Mouse (Mus musculus): Measurements from ENCODE around the gene Zfand6.

Gene Zfand6

GRCm38 (mm10) chr7:84689251-84690100, at the start of gene Zfand6:
Gene Zfand6, minus strand, starts transcription at chr7:84689959.
- DNase-seq (ENCODE audit: low read depth, low spot score): peak; percentile 97

GRCm38 (mm10) chr7:84736803-84737202, 47.0 kb upstream of the Zfand6 start:
- DNase-seq (ENCODE audit: low read depth, low spot score): no peak

DNA sequence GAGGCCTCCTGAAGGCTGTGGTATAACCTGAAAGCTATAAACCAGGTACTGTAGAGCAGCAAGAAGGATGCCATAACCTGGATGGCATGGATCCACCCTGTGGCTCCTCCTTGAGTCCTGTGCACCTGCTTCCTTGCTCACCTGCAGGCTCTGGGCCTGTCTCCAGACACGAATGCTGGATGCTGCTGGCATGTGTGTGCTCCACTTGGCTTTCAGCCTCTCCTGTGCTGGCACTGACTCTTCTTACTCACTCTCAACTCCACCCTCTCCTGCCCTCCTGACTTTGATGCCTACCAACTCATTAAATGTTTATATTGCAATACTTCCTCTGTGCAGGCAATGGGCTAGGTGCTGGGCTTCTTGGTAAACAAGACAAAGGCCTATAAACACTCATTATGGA, 43.3 kb upstream of the Zfand6 start:
- DNase-seq (ENCODE audit: low read depth, low spot score): no peak

DNA sequence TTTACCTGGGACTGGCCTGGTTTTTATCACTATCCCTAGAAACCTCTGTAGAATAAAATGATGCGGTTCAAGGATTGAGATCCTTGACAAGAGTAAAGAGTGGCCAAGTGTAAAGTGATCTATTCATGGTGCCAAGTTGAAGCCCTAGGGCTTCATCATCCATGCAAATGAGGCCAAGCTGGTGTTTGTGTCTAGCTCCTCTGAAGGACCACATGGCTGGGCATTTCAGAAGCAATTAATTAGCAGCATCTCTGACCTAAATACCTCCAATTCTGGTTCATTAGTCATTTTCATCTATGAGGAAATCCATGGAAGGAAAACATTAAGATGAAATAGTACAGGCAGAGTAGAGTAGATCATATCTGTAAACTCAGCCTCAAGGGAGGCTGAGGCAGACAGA, 42.3 kb upstream of the Zfand6 start:
- DNase-seq (ENCODE audit: low read depth, low spot score): no peak

DNA sequence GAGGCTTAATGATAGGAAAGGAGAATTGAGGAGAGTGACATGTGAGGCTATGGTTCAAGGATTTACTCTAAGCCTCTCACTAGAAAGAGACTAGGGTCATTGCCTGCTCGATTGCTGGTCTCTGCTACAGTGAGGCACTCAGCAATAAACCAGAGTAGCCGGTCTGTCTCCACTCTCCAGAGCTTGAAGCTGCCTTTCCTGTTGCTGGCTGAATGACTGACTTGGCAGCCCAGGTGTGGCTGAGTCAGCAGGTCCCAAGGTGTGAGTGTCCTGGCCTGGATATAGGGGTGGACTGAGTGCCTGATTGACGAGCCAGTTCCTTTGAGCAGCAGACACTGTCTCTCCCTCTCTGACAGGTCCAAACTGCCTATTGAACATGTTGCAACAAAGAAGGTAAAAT, 41.3 kb upstream of the Zfand6 start:
- no peak for DNase-seq (ENCODE audit: low read depth, low spot score)

DNA sequence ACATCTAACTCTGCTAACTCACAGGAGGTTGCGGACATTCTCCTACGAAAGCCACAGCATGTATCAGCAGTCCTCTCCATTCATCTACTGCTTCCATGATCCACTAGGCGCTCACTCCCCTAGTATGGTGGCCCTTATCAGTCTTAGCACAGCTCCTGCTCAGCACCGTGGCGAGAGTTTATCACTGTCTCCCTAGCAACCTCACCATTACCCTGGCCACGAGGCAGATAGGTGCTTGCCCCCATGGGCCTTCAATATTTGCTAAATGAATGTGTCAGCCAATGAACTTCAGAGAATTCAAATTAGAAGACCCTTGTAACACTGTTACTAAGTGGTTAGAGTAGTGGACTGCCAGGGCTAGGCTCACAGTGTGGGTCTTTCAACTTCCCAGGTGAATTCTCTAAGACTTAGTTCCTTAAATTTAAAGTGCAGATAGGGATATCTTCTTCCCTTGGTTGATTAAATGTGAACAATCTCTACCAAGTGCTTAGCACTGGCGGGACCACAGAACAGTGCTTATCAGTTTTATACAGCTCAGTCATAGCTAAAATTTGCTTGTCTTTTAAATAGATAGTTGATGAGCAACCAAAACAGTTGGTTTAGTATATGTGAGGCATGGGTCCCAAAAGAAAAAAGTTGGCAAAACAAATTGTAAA, 33.2 kb upstream of the Zfand6 start:
- no peak for DNase-seq (ENCODE audit: low read depth, low spot score)

DNA sequence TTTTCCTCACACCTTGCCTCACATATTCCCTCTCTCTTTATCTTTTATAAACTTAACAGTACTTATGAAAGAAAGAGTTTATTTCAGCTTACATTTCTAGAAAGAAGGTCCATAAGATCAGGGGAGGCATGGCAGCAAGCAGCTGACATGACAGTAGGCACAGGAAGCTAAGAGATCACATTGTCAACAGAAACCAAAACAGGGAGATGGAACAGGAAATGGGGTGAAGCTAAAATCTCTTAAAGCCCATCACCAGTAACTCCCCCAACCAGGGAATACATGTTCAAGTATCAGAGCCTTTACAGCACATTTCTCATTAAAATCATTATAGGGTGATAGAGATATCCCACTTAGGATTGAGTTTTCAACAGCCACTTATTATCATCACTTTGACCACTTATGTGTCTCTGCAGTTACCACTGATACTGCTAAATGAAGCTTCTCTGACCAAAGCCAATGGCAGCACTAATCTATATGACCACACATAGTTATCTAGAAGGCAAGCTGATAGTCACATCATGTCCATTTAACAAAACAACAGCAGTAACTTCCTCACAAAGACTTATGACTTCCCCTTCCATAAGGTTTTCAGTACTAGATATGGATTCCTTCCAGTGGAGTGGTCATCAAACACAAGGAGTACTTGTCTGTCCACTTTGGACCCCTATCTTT, 20.7 kb upstream of the Zfand6 start:
- DNase-seq (ENCODE audit: low read depth, low spot score): no peak

GRCm38 (mm10) chr7:84706877-84707276, 17.1 kb upstream of the Zfand6 start:
- DNase-seq (ENCODE audit: low read depth, low spot score): peak; percentile 21

- no peak for DNase-seq (ENCODE audit: low read depth, low spot score)
Measured at GRCm38 (mm10) chr7:84690101-84690509, 346 bp upstream of the Zfand6 start.

GRCm38 (mm10) chr7:84687653-84688580, 1.8 kb downstream of the Zfand6 start:
- DNase-seq (ENCODE audit: low read depth, low spot score): peak; percentile 57

DNA sequence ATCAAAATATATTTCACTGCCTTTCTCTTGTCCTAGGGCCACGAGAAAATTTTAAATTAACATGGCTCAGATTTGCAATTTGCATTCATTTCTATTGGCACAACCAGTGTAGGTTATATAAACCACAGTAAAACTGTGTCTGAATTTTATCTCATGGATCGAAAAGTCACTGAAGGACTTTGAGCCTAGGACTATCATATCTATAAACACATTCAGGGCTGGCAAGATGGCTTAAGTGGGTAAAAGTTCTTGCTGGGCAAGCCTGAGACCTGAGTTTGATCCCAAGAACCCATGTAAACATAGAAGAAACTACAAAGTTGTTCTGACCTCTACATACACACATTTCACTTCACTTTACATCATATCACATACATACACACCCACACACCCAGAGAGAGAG, 3.4 kb downstream of the Zfand6 start:
- DNase-seq (ENCODE audit: low read depth, low spot score): no peak

DNA sequence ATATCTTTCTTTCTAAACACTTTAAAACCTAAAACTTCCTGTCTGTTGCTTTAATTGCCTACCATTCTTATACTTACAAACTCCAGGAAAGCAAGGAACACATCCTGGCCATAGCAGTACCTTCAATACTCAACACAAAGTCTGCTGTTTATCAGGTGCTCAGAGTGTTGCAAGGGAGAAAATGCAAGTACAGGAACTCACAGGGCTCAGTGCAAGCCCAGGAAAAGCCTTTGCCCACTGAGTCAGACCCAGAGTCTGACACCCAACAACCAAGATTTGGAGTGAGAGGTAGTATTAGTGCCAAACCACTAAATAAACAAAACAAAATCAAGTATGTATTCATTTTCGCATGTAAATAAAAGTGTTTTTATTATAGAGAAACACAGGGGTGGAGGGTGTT, 5.1 kb downstream of the Zfand6 start:
- no peak for DNase-seq (ENCODE audit: low read depth, low spot score)

DNA sequence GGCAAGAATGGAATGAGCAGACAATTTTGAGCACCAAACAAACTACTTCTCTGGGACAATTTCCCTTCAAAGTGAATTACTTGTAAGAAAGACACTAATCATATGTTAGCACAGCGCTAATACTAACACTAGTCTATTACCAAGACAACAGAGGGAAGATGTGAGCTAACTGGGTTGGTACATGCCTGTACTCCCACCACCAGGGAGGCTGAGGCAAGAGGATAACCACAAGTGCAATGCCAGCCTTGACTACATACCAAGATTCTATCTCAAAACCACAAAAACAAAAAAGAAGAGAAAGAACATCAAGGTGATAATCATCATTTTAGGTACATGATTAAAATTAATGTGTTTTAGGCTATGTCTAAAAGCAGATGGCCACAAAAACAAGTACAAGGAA, 8.2 kb downstream of the Zfand6 start:
- no peak for DNase-seq (ENCODE audit: low read depth, low spot score)

GRCm38 (mm10) chr7:84680931-84681330, 8.8 kb downstream of the Zfand6 start:
- DNase-seq (ENCODE audit: low read depth, low spot score): no peak

DNA sequence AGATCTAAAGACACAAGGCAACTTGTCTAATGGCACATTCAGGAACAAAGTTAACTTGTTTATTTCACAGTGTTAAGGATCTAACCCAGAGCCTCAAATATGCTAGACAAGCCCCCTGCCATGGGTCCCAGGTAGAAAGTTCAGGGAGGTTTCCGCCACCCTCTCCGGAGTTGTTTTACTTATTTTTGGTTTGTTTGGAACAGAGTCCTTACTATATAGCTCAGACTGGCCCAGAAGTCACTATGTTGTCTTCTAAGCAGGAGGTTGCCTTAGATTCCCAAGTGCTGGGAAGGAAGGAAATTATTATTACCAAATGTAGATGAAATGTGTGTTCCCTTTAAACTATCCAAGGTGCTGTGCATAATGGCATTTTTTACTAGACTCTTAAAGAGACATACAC, 9.7 kb downstream of the Zfand6 start:
- no peak for DNase-seq (ENCODE audit: low read depth, low spot score)

GRCm38 (mm10) chr7:84679264-84679663, 10.5 kb downstream of the Zfand6 start:
- DNase-seq (ENCODE audit: low read depth, low spot score): peak; percentile 88

DNA sequence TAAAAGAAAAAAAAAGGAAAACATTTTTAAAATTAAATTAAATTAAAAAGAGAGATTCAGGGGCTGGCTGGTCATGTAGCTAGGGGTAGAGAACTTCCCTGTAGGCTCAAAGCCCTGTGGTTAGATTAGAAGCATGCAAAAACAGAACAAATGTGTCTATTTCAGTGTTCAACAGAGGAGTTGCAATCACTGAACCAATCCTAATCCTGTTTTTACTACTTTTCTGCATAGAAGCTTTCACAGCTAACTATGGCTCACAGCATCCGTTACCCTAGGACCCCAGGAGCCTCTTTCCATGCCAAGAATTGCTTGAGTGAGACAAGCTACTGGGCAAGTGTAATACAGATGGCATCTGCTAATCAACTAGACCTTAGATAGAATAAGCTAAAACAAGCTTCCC, 16.7 kb downstream of the Zfand6 start:
- DNase-seq (ENCODE audit: low read depth, low spot score): no peak

DNA sequence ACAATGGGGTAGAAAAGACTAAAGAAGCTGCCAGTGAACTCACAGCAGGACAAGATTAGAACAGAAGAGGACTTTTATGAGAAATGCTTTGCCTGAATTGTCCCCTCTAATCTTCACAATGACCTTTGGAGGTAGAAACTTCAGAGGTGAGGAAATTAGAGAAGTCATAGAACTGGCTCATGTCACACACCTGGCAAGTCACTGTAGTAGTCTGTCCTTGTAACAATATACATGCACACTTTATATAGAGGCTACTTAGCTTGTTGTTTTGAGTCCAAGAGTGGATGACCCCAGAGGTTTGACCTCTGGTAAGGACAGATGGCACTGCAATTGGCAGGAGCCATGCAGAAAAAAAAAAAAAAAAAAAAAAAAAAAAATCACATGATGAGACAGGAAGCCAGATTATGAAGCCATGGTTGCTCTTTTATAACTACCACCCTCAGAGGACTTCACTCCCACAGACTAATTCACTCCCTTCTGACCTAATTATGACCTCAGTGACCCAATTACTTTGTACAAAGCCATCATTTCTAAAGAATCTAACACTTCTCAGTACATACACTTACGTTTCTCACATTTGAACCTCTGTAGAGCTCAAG, 20.1 kb downstream of the Zfand6 start:
- DNase-seq (ENCODE audit: low read depth, low spot score): no peak

GRCm38 (mm10) chr7:84667946-84668345, 21.8 kb downstream of the Zfand6 start:
- no peak for DNase-seq (ENCODE audit: low read depth, low spot score)

- no peak for DNase-seq (ENCODE audit: low read depth, low spot score)
Measured at GRCm38 (mm10) chr7:84652740-84653139, 37.0 kb downstream of the Zfand6 start.

DNA sequence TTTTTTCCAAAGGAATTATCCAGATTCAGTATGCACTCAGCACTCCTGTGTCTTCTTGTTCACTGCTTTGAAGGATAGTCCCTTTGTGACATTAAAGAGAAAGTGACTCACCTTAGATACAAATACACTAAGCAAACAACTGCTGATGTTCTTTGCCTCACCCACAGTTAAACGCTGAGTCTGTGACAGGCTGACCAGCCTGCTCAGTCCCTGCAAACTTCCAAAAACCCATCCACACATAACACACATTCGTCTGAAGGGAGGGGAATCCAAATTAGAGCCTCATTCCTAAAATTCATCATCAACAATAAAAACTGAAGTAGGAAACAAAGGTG, 37.8 kb downstream of the Zfand6 start:
- DNase-seq (ENCODE audit: low read depth, low spot score): no peak

Measured in A20 (cell line).